Mouse (Mus musculus) G1E (cell line): ENCODE measurements around the gene Ap2s1.

Experiments used
- CTCF ChIP-seq: IDR thresholded peaks from 2 replicates; pipeline ENCODE4 v1.5.1; 2012; ENCODE audit warnings: low read depth, low read length, inconsistent platforms, mixed read lengths
- GATA1 ChIP-seq: IDR thresholded peaks from 2 replicates; pipeline ENCODE4 v1.6.1; 2012; ENCODE audit warnings: borderline replicate concordance, low read length, inconsistent platforms, mixed read lengths
- GATA2 ChIP-seq: IDR thresholded peaks from 2 replicates; pipeline ENCODE4 v1.6.1; 2012; ENCODE audit warnings: low read depth, low read length, inconsistent platforms, borderline replicate concordance
- POLR2AphosphoS5 ChIP-seq: IDR thresholded peaks from 2 replicates; pipeline ENCODE4 v1.6.1; 2012; ENCODE audit warnings: low read depth, low read length, inconsistent platforms; ENCODE audit not compliant: insufficient replicate concordance
- TAL1 ChIP-seq: conservative IDR thresholded peaks from 2 replicates; pipeline ENCODE4 v1.6.1; 2012; ENCODE audit warnings: low read depth, low read length, inconsistent platforms, mixed read lengths

- TF ChIP-seq CTCF (no peak), TAL1 (no peak), POLR2AphosphoS5 (no peak), GATA1 (no peak), GATA2 (no peak)
These were observed 41.9 kb downstream of the Ap2s1 start for GRCm38 (mm10) chr7:16780076-16780475.
